Mouse (Mus musculus): ENCODE results near the gene Sphk1. TPM values are rescaled to one million over a fixed set of nuclear protein-coding genes. Genes with fewer than 3 reads are reported as not detected.

Sphk1 gene
- total RNA-seq, 2 experiments from 2014 or later: 1.3 to 2.4 TPM

- DNase-seq: no peak
Measured at GRCm38 (mm10) chr11:116580031-116580652, 49.4 kb downstream of the Sphk1 start.

- DNase-seq: peak; percentile 58 to 60
Measured at GRCm38 (mm10) chr11:116580711-116581375, 50.1 kb downstream of the Sphk1 start.

GRCm38 (mm10) chr11:116581376-116581814, 50.7 kb downstream of the Sphk1 start, which contains the start of gene Ube2o:
TSS of gene Ube2o (minus strand) at chr11:116581447.
- peak; percentile 82 to 87 for DNase-seq

GRCm38 (mm10) chr11:116585682-116586081, 55.0 kb downstream of the Sphk1 start:
- no peak for DNase-seq

Other genes with a start within 250 kb of the Sphk1 start
- not detected for gene Galr2, start 250.0 kb upstream of the Sphk1 start, total RNA-seq (2021)
- 10 to 100 TPM; 77.1 to 80.9 TPM for gene Exoc7, start 223.7 kb upstream of the Sphk1 start, total RNA-seq (2021)
- gene Foxj1, start 195.5 kb upstream of the Sphk1 start, total RNA-seq (2021): 1 to 10 TPM; 4.3 to 5.8 TPM
- 100 to 1,000 TPM; 212 to 247 TPM for gene Rnf157, start 117.9 kb upstream of the Sphk1 start, total RNA-seq (2021)
- 10 to 100 TPM; 37.4 to 38.0 TPM for gene Ubald2, start 96.8 kb upstream of the Sphk1 start, total RNA-seq (2021)
- not detected for gene Qrich2, start 64.7 kb upstream of the Sphk1 start, total RNA-seq (2021)
- 10 to 100 TPM; 93.0 to 93.3 TPM for gene Prpsap1, start 36.7 kb upstream of the Sphk1 start, total RNA-seq (2021)
- 10 to 100 TPM; 91.3 to 98.8 TPM for gene Ube2o, start 50.5 kb downstream of the Sphk1 start, total RNA-seq (2021)
- gene Aanat, start 55.5 kb downstream of the Sphk1 start, total RNA-seq (2021): under 1 TPM; 0.33 to 0.77 TPM
- gene Rhbdf2, start 96.1 kb downstream of the Sphk1 start, total RNA-seq (2021): 1 to 10 TPM in 1 of 2 experiments, under 1 TPM in 1; 0.90 to 1.4 TPM
- gene Prcd, start 122.6 kb downstream of the Sphk1 start, total RNA-seq (2021): 1 to 10 TPM; 5.0 to 5.2 TPM
- 10 to 100 TPM; 72.2 to 74.8 TPM for gene Cygb, start 123.4 kb downstream of the Sphk1 start, total RNA-seq (2021)
- not detected for gene St6galnac1, start 244.6 kb downstream of the Sphk1 start, total RNA-seq (2021)